Mouse (Mus musculus): ENCODE results near the gene Fam234b.

The Fam234b gene

DNA sequence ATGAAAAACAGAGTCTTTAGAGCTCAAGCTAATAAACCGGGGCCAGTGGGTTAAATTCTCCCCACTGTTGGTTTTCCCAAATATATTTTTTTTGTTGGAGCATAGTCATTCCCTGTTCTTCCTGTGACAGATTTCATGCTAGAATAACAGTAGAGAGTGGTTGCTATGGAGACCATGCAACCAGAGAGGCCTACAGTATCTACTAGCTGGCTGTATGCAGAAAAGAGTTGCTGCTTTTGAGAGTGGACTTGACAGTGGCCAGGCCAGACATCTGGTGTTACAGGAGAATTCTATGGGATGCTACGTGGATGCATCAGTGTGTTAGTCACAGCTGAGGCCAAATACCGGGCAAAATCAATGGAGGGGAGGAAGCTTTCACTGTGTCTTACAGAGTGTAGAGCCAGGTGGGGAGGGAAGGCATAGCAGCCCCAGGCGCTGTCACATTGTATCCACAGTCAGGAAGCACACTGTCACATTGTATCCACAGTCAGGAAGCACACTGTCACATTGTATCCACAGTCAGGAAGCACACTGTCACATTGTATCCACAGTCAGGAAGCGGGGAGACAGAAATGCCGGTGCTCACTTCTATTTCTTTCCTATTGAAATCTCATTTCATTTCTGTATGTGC is 26.1 kb downstream of the Fam234b start:
- no peak for DNase-seq (ENCODE audit: low spot score in 2 of 2)

DNA sequence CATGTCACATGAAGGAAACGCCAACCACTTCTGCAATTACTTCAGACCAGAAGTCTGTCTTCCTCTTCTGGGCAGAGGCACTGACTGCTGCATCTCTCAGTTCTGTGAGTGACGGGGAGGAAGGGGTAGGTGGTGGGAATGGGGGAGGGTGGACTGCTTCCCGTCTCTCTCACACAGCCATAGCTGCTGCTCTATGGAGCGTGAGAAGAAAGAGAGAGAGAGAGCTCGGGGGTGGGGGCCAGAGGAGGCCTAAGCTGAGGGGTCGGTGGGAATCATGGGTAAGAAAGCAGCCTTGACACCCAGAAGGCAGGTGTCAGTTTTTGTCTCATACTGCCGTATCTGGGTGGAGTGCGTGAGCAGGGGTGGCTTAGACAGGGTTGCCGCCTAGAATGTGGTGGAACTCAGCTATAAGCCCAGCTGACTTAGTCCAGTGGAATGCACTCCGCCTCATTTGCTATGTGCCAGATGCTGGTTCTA is 30.7 kb downstream of the Fam234b start:
- no peak for DNase-seq (ENCODE audit: low spot score in 2 of 2)

DNA sequence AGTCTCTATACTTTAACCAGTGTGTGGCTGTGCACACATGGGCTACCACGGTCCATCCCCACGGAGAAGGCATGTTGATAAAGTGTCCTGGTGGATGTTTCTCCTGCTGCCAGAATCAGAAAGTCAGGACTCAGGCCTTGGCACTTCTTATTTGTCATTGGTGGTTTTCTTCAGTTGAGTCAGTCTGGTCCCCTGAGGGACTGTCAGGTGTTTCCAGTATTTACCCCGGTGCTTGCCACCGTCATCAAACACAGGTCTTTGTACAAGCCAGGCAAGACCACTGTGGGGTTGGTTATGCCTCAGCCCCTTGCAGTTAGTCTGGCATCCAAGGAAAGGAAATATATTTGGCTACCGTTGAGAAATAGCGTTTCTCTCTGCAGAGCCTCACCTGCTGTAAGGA is 32.8 kb downstream of the Fam234b start:
- DNase-seq (ENCODE audit: low spot score in 2 of 2), result no peak

DNA sequence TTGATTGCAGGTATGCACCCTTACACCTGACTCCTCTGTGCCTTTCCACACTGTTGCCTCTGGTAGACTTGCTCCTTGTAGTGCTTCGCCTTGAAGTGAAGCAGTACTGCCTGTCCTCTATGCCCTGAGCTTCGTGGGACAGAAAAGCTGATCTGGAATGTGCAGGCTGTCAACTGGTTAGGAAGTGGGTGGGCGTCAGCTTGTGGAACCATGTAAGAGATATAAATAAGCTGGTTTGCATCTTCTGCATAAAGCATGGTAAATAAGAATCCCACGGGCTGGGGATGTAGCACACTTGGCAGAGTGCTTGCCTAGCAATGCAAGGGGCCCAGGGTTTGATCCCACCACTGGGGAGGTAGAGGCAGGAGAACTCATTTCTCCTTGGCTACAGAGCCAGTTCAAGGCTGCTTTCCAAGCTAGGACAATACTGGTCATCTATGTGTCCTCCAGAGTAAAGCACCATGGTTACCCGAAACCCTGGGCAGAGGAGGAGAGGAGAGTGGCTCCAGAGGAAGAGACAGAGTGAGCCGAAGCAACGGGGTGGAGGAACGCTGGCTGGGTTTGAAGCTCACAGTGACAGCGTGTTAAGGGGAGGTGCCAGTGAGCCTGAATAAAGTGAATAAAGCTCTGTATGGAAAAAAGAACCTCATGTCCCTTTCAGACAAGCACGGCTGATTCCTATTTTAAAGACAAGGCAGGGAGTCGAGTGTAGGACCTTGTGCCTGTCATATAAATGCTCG is 34.8 kb downstream of the Fam234b start:
- DNase-seq (ENCODE audit: low spot score in 2 of 2), result no peak

DNA sequence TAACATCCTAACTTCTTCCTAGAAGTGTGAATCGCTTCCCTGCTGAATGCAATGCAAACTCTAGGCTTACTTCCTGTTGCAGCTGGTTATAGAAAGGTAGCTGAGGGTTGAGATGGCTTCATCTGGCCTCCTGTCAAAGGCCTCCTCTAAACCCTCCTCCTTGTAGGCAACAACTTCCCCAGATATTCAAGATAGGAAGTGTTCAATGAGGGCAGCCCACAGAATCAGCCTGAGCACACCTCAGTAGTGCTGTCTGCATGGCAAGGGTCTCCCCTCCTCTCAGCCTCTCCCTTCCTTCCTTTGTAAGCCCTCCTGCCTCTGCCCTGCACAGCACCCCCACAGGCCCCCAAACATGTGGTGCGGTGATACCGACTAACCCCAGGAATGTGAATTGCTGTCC is 38.0 kb downstream of the Fam234b start:
- no peak for DNase-seq (ENCODE audit: low spot score in 2 of 2)

DNA sequence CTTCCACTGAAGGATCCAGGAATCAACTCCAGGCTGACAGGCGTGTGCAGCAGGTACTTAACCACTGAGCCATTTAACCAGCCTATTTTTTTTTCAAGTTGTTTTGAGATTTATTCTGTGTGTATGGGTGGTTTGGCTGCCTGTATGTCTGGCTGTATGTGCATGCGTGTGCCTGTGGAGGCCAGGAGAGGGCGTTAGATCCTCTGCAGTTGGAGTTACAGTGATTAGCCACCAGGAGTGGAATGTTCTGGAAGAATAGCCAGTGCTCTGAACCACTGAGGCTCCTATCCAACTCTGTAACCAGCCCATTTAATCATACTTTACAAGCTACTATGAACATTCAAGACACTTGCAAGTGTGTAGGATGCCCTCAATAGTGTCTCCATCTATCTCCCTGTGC is 38.8 kb downstream of the Fam234b start:
- DNase-seq (ENCODE audit: low spot score in 2 of 2), result no peak

DNA sequence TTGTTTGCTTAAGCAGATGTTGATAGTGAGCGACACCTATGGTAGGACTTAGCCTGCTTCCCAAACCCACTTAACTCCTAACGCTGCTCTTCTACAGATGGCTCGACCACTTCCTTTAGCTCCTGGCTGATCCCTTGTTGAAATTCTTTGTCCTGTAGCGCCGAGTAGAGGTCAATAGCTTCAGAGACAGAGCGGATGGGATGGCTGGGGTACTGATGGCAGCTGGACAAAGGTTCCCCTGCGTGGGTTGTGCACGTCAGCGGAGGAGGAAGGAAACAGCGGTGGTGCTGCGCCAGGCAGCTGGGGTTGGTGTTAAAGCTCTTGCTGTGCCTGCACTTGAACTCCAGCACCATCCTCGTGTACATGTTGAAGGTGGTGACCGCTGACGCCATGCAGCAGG is 39.5 kb downstream of the Fam234b start:
- no peak for DNase-seq (ENCODE audit: low spot score in 2 of 2)

DNA sequence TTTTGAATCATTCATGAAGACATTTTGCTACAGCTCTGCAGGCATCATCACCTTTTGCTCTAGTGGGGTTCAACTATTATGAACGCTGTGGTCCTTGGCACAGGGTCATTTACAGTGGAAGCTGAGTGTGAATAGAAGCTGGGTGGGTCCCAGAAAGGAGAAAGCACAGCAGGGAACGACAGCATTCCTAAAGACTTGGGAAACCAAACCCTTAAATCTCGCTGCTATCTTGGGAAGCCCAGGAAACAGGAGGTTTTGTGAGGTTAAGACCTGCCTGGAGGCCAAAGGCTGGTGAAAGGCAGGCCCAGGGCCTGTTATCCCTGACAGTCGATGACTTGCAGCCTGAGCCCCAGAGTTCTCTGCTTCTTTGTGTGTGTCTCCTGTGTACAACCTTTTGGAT is 40.4 kb downstream of the Fam234b start:
- no peak for DNase-seq (ENCODE audit: low spot score in 2 of 2)

DNA sequence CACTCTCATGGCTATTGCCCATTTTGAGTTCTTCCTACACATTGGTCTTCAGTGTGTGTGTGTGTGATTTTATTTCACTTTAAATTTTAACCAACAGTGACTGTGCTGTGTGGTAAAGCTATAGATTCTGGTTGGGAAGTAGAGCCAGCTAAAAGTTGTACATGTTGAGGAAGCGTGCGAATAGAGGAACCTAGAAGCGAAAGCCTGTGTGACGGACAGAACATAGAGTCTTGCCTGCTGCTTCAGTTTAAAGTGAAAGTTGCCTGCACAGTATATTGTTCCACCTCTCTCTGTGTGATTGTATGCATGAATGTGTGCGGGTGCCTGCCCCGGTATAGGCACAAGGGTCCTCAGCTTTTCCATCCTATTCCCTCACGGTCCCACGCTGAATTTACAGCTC is 42.6 kb downstream of the Fam234b start:
- no peak for DNase-seq (ENCODE audit: low spot score in 2 of 2)

DNA sequence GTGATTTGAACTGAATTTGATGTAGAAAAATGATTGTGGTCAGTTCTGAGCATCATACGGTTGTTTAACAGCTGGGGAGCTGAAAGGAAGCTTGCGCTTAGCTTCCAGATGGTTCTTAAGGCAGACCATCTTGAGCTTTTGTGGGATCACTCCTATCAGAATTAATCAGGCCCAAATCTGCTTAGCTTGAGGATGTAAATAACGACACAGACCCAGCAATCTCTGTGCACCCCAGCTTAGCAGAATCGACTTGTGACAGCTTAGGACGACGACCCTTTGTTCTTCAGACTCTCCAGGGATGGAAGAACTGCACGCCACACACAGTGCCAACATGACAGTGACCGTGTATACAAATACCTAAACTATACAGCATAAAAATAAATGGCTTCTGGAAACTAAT is 47.8 kb downstream of the Fam234b start:
- DNase-seq (ENCODE audit: low spot score in 2 of 2), result no peak

DNA sequence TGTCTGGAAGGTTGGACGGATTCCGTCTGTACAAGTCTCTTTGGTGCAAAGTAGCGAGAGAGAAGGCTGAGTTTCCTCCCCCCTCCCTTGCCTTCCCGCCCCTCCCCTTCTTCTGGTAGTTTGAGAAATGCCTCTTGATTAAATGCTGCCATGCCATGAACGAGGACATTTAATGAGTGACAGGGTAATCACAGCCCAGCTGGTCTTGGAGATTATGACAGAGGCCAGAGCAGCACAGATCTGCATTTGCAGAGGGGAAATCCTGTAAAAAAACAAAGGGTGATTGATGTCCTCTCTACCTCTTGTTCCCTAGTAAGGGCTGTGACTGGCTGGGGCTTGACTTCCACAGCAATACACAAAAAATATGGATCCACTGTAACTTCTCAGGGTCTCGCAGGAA is 50.1 kb downstream of the Fam234b start:
- no peak for DNase-seq (ENCODE audit: low spot score in 2 of 2)

DNA sequence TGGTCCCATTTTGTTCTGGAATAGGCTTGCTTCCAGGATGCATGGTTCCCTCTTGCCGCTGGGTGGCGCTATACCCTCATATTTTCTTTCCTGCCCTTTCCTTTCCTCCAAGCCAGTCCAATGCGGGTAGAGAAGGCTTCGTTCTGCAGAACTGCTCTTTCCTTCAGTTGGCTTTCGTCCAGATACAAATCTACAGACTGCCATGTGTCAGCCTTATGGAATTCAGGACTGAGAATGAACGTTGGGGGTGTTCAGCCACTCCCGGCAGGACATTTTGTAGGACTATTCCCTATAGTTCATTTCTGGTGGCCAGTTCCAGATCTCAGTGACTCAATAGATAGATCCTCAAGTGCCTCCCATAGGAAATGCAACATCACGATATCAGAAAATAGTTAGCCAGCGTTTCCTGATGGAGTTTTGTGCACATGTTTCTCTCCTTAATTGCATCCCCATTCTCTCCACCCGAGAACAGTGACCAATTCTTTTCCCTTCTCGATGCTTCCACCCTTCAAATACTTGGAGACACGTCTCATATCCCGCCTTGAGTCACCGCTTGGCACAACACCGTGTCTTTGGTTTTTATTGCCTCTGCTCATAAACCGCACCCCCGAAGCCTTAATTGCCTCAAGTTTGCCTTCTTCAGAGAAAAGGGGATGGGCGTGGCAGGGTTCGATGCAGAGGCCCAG is 52.2 kb downstream of the Fam234b start:
- peak; percentile 65 to 78 for DNase-seq (ENCODE audit: low spot score in 2 of 2)

DNA sequence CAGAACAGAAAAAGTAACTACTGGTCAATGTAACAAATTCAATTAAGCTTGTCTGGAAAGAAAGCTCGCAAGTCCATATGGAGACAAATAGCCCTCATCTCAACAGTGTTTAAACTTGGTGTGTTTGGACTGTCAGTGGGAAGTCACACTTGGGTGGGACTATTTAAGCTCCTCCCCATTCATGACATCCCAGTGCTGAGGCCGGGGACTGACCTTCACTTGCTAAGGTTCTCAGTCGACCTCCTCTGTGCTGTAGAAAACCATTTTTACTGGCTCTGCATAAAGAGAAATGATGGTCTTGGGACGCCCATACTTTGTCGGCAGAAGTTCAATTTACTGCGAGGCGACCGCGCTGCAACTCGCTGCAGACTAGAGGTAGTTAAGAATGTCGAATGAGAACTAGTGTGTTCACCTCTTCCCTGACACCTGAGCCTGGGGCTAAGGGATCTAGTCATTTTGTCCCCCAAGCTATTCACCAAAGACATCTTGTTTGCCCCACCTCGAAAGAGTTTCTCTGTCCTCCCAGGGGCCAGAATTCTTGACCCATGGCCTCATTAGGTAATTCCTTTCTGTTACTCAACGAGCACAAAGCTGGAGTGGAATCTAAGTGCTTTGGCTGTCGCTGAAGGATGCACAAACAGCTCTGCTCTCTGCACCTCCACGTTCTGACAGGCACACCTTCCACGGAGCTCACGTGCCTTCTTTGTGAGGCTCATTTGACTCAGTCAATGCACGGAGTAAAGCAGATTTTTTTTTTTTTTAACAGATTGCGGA is 53.3 kb downstream of the Fam234b start:
- peak in 1 of 2 experiments; percentile 20 for DNase-seq (ENCODE audit: low spot score in 2 of 2)

DNA sequence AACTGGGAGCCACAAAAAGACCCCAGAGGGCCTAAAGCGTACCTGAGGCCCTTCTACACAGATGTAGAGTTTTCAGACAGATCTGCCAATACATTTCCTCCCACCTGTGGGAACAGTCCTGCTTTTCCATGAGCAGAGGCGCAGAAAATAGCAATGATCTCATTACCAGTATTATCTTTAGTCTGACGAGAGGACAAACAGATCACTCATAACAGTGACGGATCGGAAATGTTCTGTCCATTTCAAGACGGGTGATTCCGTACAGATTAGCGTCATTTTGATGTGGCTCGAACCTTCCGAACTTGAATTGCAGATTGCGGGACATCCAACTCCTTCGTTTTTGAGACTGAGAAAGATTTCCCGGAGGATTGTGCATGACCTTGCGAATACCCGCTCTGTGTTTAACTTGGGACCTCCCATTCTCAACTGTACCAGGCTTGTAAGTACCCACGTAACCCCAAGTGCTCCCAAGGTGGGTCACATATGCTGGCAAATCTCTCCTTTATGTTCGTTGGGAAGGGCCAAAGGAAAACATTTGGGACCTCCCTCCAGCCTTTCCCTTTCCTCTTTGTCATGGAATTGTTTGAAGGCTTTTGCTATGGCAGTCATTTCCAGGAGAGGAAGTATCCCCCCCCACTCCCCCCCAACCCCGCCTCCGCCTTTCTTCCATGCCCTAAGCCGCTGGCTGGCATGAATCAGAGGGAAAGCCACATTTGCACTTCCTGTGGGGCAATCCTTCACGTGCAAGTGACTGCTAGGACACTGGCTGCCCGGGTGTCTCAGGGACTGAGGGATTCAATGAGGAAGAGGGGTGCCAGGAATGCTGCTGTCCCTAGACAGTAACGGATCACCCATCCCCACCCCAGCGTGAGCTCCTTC is 54.3 kb downstream of the Fam234b start:
- no peak for DNase-seq (ENCODE audit: low spot score in 2 of 2)

DNA sequence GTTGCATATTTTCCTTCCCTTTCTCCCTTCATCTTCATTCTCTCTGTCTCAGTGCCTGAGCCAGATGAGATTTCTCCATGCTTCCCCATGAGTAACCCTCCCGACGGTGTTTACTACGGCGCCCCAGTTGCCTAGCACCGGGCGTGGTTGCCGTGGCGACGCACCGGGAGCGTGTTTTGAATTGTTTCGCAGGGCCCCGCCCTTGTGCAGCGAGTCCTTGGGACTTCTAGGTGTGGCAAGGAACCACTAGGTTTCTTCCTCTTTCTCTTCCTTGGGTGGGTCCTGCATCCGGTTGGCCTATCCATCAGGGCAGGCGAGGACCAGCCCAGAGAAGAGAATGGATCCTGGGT is 54.9 kb downstream of the Fam234b start:
- DNase-seq (ENCODE audit: low spot score in 2 of 2), result peak; percentile 87 to 89

DNA sequence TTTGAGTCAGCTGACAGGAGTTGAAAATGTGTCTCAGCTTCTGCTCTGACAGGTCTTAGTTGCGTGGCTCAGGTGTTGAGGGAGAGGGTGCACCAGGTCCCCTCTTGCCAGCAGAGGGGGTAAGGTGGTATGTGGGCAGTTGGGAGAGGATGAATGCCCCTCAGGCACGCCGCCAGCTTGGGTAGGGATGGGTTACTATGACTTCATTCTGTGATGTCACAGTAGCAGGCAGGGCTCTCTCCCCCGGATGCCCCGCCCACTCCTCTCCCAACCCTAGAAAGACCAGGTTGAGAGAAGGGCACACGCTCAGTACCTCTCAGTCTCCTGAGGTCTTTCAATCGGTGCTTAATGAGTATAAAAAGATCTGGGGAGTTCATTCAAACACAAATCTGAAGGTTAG is 56.4 kb downstream of the Fam234b start, which contains the start of gene Gsg1:
TSS of gene Gsg1 (minus strand) at position 199 of the 400 bp plus-strand sequence.
- no peak for DNase-seq (ENCODE audit: low spot score in 2 of 2)

DNA sequence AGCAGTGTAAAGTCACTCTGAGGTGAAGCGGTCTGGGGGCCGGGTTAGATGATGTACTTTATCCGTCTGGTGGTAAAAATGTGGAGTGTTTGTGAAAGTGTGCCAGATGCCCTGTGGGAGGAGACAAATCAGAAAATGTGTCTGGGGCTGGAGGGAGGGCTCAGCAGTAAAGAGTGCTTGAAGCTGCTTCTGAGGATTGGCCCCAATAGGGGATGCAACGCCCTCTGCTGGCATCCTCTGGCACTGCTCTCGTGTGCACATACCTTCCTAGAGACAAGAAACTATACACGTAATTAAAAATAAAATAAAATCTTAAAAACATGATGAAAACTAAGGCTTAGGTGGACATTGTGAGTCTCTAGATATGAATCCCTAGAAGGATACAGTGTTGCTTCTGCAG is 62.7 kb downstream of the Fam234b start:
- no peak for DNase-seq (ENCODE audit: low spot score in 2 of 2)

DNA sequence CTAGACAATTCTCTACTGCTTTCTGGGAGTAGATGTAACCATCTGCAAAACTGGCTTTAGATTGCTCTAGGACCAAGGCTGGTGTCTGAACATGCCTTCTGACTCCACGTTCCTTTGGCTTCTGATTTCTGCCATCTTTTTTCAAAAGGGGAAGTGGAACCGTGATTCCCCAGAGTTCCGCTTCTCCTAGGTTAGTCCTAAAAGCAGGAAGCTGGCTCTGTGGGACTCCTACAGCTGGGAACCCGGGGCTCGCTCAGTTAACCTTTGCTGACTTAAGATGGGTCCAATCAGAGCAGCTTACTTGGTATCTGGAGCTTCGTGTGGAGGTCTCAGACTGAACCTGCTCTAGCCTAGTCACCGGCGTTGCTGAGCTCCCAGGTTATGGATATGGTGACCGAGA is 63.3 kb downstream of the Fam234b start:
- DNase-seq (ENCODE audit: low spot score in 2 of 2), result no peak

DNA sequence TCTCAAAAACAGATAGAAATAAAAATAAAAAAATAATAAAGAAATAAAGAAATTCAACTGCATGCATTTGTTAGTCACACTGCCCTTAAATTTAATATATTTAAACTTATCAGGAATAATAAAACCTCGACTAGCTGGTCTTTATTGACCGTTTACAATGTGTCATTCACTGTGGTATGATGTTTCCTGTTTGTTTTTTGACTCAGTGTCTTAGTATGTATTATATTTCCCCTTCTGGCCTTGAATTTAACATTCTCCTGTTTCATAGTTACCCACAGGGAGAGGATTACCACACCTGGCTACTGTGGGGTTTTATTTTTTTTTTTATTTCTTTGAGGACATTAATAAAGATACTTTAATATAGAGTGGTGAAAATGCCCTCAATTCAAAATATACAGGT is 64.8 kb downstream of the Fam234b start:
- no peak for DNase-seq (ENCODE audit: low spot score in 2 of 2)

DNA sequence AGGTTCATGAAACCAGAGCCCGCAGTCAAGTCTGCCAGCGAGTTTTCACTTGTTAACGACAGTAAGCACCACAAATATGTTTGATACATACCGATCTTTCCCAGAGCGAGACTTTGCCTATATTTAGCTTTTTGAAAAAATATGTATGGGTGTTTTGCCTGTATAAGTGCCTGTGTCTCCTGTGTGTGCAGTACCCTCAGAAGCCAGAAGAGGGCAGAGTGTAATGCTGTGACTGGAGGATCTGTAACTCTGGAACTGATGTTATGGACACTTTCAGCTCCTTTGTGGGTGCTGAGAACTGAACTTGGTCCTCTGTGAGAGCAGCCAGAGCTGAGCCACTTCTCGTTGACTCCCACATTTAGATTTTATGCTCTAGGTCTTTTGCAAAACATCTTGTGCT is 66.4 kb downstream of the Fam234b start:
- no peak for DNase-seq (ENCODE audit: low spot score in 2 of 2)

DNA sequence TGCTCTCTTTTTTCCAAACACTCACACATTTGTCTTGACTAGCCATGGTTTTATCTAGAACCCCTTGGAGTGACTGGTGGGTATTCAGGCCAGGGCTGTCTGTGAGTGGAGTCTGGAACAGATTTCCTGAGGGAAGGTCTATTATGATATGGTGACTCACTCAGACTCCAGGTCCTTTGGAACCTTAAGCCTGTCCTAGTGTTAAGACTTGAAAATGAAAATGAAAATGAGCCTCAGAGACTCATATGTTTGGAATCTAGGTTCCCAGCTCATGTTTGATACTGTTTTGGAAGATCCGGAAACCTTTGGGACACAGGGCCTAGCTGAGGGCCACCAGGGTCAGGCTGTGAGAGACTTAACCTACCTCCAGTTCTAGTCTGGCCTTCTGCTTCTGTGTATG is 68.3 kb downstream of the Fam234b start:
- DNase-seq (ENCODE audit: low spot score in 2 of 2), result no peak

All from urinary bladder, postnatal 36 days (tissue).